Mouse (Mus musculus): ENCODE results near the gene Pde10a.

Gene Pde10a

GRCm38 (mm10) chr17:8797624-8798023 is 272.5 kb downstream of the Pde10a start:
- no peaks in the 10 kb centered on the region for H3K27me3 ChIP-seq (ENCODE audit: control insufficient read depth, insufficient read depth, low read length, poor library complexity, severe bottlenecking)
- H3K36me3 ChIP-seq (ENCODE audit: control insufficient read depth, insufficient read depth, low read length, poor library complexity, severe bottlenecking): no peaks in the 10 kb centered on the region
- DNase-seq (ENCODE audit: low read depth, low spot score): no peak

GRCm38 (mm10) chr17:8798531-8799295 is 273.5 kb downstream of the Pde10a start:
- Histone ChIP-seq H3K27me3 (ENCODE audit: control insufficient read depth, insufficient read depth, low read length, poor library complexity, severe bottlenecking) (no peaks in the 10 kb centered on the region), H3K36me3 (ENCODE audit: control insufficient read depth, insufficient read depth, low read length, poor library complexity, severe bottlenecking) (no peaks in the 10 kb centered on the region)
- DNase-seq (ENCODE audit: low read depth, low spot score): no peak

- DNase-seq (ENCODE audit: low read depth, low spot score): no peak
- no peaks in the 10 kb centered on the region for H3K36me3 ChIP-seq (ENCODE audit: control insufficient read depth, insufficient read depth, low read length, poor library complexity, severe bottlenecking)
- H3K27me3 ChIP-seq (ENCODE audit: control insufficient read depth, insufficient read depth, low read length, poor library complexity, severe bottlenecking): no peaks in the 10 kb centered on the region
Observed at GRCm38 (mm10) chr17:8799296-8799731, 274.1 kb downstream of the Pde10a start.

DNA sequence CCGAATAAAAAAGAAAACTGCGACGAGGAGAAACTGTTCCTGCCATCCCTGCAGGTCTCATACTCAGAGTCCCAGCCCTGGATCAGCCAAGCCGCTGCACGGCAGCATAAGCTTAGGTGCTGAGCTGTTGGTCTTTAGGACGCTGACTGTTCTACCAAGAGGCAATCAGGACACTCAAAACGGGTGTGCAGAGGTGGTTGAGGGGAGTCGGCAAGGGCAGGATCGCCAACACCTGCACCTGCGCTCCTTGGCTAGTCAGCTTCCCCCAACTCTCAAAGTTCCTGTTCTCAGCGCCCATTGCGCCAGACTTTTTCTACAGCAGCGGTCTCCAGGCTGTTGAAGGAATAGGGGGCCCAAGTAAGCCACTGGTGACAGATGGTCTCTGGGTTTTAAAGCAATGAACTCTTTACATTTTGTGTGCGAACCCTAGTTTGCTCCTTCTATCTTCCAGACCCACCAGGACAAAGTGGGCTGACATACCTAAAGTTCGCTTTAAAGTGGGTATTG is 274.8 kb downstream of the Pde10a start:
- H3K36me3 ChIP-seq (ENCODE audit: control insufficient read depth, insufficient read depth, low read length, poor library complexity, severe bottlenecking): no peaks in the 10 kb centered on the region
- no peak for DNase-seq (ENCODE audit: low read depth, low spot score)
- no peaks in the 10 kb centered on the region for H3K27me3 ChIP-seq (ENCODE audit: control insufficient read depth, insufficient read depth, low read length, poor library complexity, severe bottlenecking)

- no peaks in the 10 kb centered on the region for H3K36me3 ChIP-seq (ENCODE audit: control insufficient read depth, insufficient read depth, low read length, poor library complexity, severe bottlenecking)
- no peak for DNase-seq (ENCODE audit: low read depth, low spot score)
- no peaks in the 10 kb centered on the region for H3K27me3 ChIP-seq (ENCODE audit: control insufficient read depth, insufficient read depth, low read length, poor library complexity, severe bottlenecking)
Observed at GRCm38 (mm10) chr17:8800478-8801082, 275.4 kb downstream of the Pde10a start.

GRCm38 (mm10) chr17:8801083-8801854 is 276.1 kb downstream of the Pde10a start:
- no peaks in the 10 kb centered on the region for H3K36me3 ChIP-seq (ENCODE audit: control insufficient read depth, insufficient read depth, low read length, poor library complexity, severe bottlenecking)
- no peak for DNase-seq (ENCODE audit: low read depth, low spot score)
- H3K27me3 ChIP-seq (ENCODE audit: control insufficient read depth, insufficient read depth, low read length, poor library complexity, severe bottlenecking): no peaks in the 10 kb centered on the region

- Histone ChIP-seq H3K36me3 (ENCODE audit: control insufficient read depth, insufficient read depth, low read length, poor library complexity, severe bottlenecking) (no peaks in the 10 kb centered on the region), H3K27me3 (ENCODE audit: control insufficient read depth, insufficient read depth, low read length, poor library complexity, severe bottlenecking) (no peaks in the 10 kb centered on the region)
- no peak for DNase-seq (ENCODE audit: low read depth, low spot score)
Observed at GRCm38 (mm10) chr17:8801855-8802104, 276.6 kb downstream of the Pde10a start.

GRCm38 (mm10) chr17:8802161-8802888 is 277.2 kb downstream of the Pde10a start:
- H3K27me3 ChIP-seq (ENCODE audit: control insufficient read depth, insufficient read depth, low read length, poor library complexity, severe bottlenecking): no peaks in the 10 kb centered on the region
- DNase-seq (ENCODE audit: low read depth, low spot score): no peak
- H3K36me3 ChIP-seq (ENCODE audit: control insufficient read depth, insufficient read depth, low read length, poor library complexity, severe bottlenecking): no peaks in the 10 kb centered on the region

GRCm38 (mm10) chr17:8802889-8803799 is 278.0 kb downstream of the Pde10a start:
- Histone ChIP-seq H3K36me3 (ENCODE audit: control insufficient read depth, insufficient read depth, low read length, poor library complexity, severe bottlenecking) (no peaks in the 10 kb centered on the region), H3K27me3 (ENCODE audit: control insufficient read depth, insufficient read depth, low read length, poor library complexity, severe bottlenecking) (no peaks in the 10 kb centered on the region)
- no peak for DNase-seq (ENCODE audit: low read depth, low spot score)

DNA sequence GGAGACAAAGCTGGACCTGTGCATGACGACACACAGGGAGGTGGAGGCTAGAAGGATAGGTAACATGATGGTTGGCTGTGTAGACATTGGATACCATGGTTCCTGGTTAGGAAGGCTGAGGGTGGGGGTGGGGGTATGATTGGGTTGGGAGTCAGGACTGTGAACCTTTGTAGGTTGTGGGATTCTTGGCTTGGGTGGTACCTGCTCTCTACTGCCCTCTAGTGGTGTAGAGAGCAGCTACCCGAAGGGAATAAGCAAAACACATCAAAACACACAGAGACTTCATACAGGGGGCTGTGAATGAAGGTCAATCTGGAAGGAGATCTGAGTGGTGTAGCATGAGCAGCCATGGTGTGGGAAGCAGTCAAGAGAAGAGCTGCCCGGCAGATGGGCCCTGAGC is 282.2 kb downstream of the Pde10a start:
- Histone ChIP-seq H3K27me3 (ENCODE audit: control insufficient read depth, insufficient read depth, low read length, poor library complexity, severe bottlenecking) (no peaks in the 10 kb centered on the region), H3K36me3 (ENCODE audit: control insufficient read depth, insufficient read depth, low read length, poor library complexity, severe bottlenecking) (no peaks in the 10 kb centered on the region)
- DNase-seq (ENCODE audit: low read depth, low spot score): peak; percentile 41

- Histone ChIP-seq H3K36me3 (ENCODE audit: control insufficient read depth, insufficient read depth, low read length, poor library complexity, severe bottlenecking) (no peaks in the 10 kb centered on the region), H3K27me3 (ENCODE audit: control insufficient read depth, insufficient read depth, low read length, poor library complexity, severe bottlenecking) (no peaks in the 10 kb centered on the region)
- DNase-seq (ENCODE audit: low read depth, low spot score): no peak
Observed at GRCm38 (mm10) chr17:8809771-8810170, 284.6 kb downstream of the Pde10a start.

- H3K27me3 ChIP-seq (ENCODE audit: control insufficient read depth, insufficient read depth, low read length, poor library complexity, severe bottlenecking): no peaks in the 10 kb centered on the region
- H3K36me3 ChIP-seq (ENCODE audit: control insufficient read depth, insufficient read depth, low read length, poor library complexity, severe bottlenecking): no peaks in the 10 kb centered on the region
- DNase-seq (ENCODE audit: low read depth, low spot score): no peak
Observed at GRCm38 (mm10) chr17:8810201-8810600, 285.0 kb downstream of the Pde10a start.

DNA sequence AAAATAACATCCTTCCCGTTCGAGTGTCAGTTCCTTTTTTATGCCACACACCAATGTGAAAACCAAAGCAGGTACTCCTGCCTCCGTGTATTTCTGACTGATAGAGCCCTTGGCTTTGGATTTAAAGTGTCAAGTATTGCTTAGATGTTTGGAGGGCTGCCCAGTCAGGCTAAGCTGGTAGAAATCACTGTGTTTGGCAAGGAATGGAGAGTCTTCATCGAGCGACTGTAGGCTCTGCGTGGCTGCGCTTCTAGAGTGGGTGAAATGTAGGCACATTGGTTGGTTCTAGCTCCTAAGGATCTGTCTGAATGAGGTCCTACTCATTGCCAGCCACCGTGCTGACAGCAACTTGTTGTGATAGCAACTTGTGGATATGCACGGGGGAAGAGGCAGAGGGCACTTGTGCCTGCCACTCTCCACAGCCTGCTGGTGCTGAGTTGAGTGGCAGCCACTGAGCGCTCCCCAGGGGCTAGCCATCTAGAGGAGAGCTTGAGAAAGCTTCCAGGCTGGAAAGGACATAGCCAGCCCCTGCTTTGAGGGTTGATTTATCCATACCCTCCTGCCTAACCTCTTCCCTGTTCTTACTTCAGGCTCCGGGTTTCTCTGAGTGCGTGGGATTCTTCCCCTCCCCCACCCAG is 287.2 kb downstream of the Pde10a start:
- DNase-seq (ENCODE audit: low read depth, low spot score): no peak
- H3K36me3 ChIP-seq (ENCODE audit: control insufficient read depth, insufficient read depth, low read length, poor library complexity, severe bottlenecking): no peaks in the 10 kb centered on the region
- no peaks in the 10 kb centered on the region for H3K27me3 ChIP-seq (ENCODE audit: control insufficient read depth, insufficient read depth, low read length, poor library complexity, severe bottlenecking)
